Mouse (Mus musculus) lung, postnatal 4 days (tissue): Measurements from ENCODE around the gene Tmem132b.

Source experiments
- DNase-seq, 2 experiments: peaks; one replicate each; pipeline ENCODE4 v3.0.0; 2021

The Tmem132b gene

GRCm38 (mm10) chr5:125518640-125519039 is 12.9 kb upstream of the Tmem132b start:
- peak in 1 of 2 experiments; percentile 27 for DNase-seq

DNA sequence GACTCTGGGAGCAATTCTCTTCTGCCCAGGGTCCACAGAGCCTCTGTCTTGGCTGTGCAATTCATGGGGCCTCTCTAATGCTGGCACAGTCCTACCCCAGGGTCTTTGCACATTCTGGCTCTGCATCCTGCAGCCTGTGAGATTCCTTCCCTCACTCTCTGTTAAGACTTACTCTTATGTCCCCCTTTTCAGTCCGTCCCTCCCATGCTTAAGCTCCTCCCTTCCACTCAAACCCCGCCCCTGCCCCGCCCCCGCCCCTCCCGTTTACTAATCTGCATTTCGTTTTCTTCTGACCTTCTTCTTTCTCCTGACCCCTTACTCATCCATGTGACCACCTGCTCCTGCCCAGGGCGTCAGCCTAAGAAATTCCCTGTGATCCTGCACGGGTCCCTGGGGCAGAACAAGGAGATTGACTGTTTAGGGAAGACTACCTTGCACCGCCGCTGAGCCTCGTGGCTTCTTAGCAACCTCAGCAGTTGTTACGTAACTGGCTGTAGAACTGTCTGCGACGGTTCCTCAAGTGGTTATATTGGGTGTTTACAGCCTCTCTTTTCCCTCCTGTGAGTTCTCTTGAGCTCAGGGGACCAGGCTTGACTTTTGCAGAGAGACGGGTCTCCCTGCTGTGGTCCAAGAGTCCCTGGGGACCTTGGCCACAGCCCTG is 10.5 kb upstream of the Tmem132b start:
- DNase-seq = peak in 1 of 2 experiments; percentile 22

DNA sequence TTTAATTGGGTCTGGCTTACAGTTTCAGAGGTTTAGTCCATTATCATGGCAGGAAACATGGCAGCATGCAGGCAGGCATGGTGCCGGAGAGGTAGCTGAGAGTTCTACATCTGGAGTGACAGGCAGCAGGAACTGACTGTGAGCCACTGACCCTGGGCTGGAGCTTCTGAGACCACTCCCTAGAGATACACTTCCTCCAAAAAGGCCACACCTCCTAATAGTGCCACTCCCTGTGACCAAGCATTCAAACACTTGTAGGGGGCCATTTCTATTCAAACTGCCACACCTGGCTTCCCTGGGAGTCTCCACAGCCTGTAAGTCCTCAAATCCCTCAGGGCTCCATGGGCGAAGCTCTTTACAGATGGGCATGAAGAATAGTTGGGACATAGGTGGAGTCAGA is 8.2 kb upstream of the Tmem132b start:
- DNase-seq = no peak

- no peak for DNase-seq
These were observed 6.1 kb upstream of the Tmem132b start for GRCm38 (mm10) chr5:125525516-125525915.

- DNase-seq = no peak
These were observed 5.1 kb upstream of the Tmem132b start for GRCm38 (mm10) chr5:125526464-125526863.

DNA sequence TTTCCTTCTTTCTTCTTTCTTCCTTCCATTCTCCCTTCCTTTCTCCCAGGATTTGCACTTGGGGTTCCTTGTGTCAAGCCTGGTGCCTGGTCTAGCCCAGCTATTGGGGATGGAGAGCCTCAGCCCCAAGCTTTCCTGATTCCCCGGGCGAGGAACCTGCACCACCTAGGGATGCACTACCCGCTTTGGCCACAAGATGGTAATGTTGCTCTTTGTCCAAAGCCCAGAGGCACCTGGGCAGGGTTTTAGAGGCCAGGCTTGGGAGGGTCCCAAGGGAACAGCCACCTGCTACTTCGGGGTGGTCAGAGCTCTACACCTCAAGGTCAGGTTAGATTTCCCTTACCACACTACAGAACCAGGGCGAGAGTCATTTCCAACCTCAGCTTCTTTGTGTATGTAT is 2.5 kb upstream of the Tmem132b start:
- DNase-seq = peak in 1 of 2 experiments; percentile 70

DNA sequence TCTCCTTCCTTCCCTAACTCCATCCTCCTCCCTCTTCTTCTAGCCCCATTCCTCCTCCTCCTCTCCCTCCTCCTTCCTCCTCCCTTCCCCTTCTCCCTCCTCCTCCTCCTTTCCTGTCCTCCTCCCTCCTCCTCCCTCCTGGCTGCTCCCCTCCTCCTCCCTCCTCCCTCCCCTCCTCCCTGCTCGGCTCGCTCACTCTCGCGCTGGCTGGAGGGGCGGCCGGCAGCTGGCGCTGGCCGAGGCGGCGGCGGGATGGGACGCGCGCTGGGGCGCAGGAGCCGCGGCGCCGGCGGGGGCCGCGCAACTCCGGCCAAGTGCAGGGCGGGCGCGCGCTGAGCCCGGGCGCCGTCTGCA is 594 bp downstream of the Tmem132b start:
- peak in 1 of 2 experiments; percentile 48 for DNase-seq

- DNase-seq = no peak
These were observed 1.1 kb downstream of the Tmem132b start for GRCm38 (mm10) chr5:125532545-125533224.

DNA sequence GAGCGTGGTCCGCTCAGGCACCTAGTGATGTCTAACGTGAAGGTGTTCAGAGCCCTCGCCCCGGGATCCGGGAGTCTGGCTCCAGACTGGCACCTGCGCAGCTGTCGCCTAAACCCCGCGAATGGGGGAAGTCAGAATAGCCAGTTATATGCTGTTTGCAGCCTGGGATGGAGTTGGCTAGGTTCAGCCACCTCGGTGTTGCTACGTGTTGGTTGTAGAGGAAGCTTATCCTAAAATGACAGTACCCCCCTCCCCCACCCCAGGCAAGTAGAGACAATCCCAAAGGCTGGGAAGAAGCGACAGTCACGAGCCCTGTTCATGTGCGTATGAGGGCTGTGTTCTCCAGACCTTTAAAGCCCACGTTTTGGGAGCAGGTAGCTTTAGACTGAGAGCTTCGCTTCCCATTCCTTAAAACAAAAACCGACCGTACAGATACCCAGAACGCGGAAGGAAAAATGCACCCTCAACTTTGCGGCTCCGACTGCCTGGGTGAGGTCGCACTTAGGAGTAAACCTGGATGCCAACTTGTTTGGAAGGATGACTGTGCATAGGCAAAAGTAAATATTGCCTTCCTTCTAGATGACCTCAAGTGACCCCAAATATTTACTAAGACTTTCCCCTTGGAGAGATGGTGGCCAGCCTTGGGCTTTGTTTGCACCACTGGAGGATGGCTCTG is 1.8 kb downstream of the Tmem132b start:
- no peak for DNase-seq

GRCm38 (mm10) chr5:125534168-125534610 is 2.6 kb downstream of the Tmem132b start:
- no peak for DNase-seq

- DNase-seq = no peak
These were observed 3.2 kb downstream of the Tmem132b start for GRCm38 (mm10) chr5:125534611-125535324.

DNA sequence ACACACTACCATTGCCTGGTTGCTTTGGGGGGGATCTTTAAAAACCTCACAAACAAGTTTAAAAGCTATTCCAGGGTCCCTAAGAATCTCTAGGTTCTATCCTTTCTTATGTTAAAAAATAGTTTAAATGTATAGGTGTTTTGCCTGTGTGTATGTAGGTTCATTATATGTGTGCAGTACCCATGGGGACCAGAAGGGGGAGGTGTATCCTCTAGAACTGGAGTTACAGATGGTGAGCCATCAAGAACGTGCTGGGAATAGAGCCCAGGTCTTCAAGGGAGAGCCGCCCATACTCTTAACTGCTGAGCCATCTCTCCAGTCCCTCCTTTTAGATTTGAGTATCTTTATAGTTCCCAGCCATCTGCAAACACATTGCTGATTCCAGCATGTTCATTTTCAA is 13.5 kb downstream of the Tmem132b start:
- no peak for DNase-seq

DNA sequence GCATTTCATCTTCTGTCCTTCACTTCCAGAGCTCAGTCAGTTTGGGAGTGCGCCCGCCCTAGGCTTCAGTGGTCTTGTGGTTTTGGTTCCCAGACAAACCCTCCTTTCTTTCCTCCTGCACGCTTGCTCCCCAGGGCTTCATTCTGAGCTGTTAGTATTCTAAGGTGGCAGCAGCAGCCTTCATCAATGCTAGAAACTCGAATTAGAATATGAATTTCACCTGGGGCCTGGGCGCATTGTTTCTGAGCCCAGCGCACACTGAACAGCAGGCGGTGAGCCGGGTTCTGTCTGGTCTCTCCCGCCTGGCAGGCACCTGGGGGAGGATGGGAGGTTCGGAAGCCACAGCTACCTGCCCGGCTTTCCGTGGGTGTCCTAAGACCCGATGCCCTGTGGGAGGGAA is 14.7 kb downstream of the Tmem132b start:
- DNase-seq = no peak

- no peak for DNase-seq
These were observed 18.3 kb downstream of the Tmem132b start for GRCm38 (mm10) chr5:125549750-125550489.

- DNase-seq = no peak
These were observed 24.2 kb downstream of the Tmem132b start for GRCm38 (mm10) chr5:125555732-125556131.

GRCm38 (mm10) chr5:125563492-125563891 is 31.9 kb downstream of the Tmem132b start:
- no peak for DNase-seq

DNA sequence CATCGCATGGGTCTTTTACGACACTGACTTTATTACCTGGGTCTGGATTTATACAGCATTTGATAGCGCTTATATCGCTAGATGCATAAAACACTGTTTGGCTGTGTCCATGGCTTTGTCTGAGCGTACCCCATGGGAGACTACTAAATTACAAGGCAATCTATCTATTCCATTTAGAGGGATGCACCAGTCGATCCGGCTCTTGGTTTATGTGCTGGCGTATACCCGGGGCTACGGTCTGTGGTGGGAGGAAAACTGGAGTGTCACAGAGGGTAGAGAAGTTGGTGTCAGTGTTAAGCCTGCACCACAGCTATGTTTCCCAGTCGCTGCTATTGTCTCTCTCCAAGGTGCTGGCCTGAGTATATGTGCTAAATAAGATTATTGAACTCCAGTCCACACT is 34.2 kb downstream of the Tmem132b start:
- DNase-seq = no peak

- no peak for DNase-seq
These were observed 36.9 kb downstream of the Tmem132b start for GRCm38 (mm10) chr5:125568457-125568856.

GRCm38 (mm10) chr5:125572011-125572410 is 40.4 kb downstream of the Tmem132b start:
- DNase-seq = no peak

DNA sequence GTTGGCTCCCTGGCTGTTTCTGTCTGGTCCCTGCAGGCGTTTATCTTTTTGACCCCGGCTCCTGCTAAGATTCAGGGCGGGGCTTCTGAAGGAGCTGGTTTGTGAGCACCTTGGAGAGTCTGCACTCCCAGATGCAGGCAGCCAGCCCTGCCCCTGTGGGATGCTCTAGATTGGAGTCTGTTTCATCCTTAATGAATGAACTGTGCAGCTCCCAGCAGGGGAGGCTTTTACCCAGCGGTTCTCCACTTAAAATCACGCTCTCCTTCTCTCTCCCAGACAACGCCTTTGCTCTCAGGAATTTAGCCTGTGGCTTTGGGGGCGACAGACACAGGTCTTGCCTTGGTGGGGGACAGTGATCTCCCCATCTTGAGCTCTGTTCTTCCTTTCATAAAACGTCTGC is 43.3 kb downstream of the Tmem132b start:
- no peak for DNase-seq

GRCm38 (mm10) chr5:125575866-125576265 is 44.3 kb downstream of the Tmem132b start:
- no peak for DNase-seq

DNA sequence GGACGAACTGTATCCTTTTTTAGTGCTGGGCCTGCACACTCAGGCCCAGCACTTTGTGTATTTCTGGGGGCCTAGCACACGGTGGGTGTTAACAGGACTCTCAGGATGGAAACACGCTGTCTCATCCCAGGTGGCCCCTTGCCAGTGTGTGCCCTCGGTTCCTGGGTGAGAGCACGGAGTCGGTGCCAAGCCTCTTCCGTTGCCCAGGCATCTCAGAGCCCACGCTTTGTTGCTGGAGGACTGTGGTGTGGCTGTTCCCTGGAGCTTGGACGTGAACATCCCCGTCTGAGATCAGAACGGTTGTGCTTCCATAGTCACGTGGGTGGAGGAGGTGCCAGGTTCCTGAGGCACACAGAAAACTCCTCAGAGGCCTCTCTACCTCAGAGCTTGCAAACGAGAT is 47.1 kb downstream of the Tmem132b start:
- no peak for DNase-seq

DNA sequence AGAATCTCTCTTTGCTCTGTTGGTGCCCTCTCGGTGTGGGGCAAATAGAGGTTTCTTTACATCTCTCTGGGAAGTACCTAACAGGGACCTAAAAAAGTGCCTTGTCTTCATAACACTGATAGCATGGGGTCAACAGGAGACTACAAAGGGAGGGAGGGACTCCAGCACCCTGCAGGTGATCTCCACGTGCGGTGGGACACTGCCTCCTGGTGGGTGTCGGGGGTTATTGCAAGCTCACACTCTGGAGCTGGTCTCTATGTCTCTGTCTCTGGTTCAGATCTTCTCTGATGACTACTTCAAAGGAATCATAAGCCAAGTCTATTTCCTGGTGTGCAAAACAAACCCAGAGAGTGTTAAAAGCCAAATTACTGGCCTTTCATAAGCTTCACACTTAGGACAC is 47.6 kb downstream of the Tmem132b start:
- no peak for DNase-seq
